Mouse (Mus musculus) stomach, postnatal 0 days (tissue): ENCODE results near the gene Gtdc1.

Source experiments
- CTCF ChIP-seq: IDR thresholded peaks from 2 replicates; pipeline ENCODE4 v1.5.1; 2016; ENCODE audit warnings: antibody characterized with exemption, low read depth, mild to moderate bottlenecking, moderate library complexity
- EP300 ChIP-seq: optimal IDR thresholded peaks from 2 replicates; pipeline ENCODE3; 2016; ENCODE audit warnings: antibody characterized with exemption

DNA sequence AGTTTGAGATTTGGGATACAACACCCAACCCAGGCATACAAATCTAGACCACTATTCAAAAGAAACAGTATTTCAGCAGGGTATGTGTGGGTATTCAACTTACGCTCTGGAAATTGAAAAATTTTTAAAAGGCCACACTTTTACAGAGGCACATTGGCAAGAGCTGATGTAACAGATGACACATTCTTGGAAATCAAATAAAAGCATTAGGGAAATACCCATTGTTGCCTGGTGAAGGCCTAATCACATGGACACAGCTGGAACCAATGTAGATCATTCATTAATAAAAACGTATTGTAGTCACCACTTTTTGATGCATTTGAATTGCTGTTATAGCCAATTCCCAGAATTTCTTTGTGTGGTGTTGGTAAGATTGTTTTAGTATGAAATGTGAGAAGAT lies 73.0 kb downstream of the Gtdc1 start:
- TF ChIP-seq CTCF = no peak
- TF ChIP-seq EP300 = no peak
